Mouse (Mus musculus) heart, postnatal 0 days (tissue): ENCODE measurements around the gene Zranb1. TPM values are rescaled to one million over a fixed set of nuclear protein-coding genes. Genes with fewer than 3 reads are reported as not detected.

Source experiments
- ATAC-seq: fragments of 200-750 bp; cut with Nextera tagmentation; 2 replicates; pipeline ENCODE4 v1.8.0; 2017; ENCODE audit warnings: low read depth, moderate number of reproducible peaks, moderate library complexity; ENCODE audit not compliant: insufficient read depth
- DNase-seq: peaks from one replicate; pipeline ENCODE4 v3.0.0-alpha.2; 2016; ENCODE audit warnings: low spot score
- H3K27ac ChIP-seq: fragments of 300-500 bp; sonication (generic); 2 replicates; pipeline ENCODE4 v1.5.1; 2014; ENCODE audit warnings: low read depth, mild to moderate bottlenecking
- H3K27me3 ChIP-seq: fragments of 300-500 bp; sonication (generic); 2 replicates; pipeline ENCODE4 v1.6.1; 2014; ENCODE audit warnings: low read length, mixed read lengths; ENCODE audit not compliant: control insufficient read depth, insufficient read depth
- H3K36me3 ChIP-seq: fragments of 300-500 bp; sonication (generic); replicated peaks from 2 replicates; pipeline ENCODE4 v1.6.1; 2014; ENCODE audit warnings: low read length, mixed read lengths; ENCODE audit not compliant: control insufficient read depth, insufficient read depth
- H3K4me1 ChIP-seq: fragments of 300-500 bp; sonication (generic); 2 replicates; pipeline ENCODE4 v1.6.1; 2014; ENCODE audit warnings: antibody characterized with exemption; ENCODE audit not compliant: control insufficient read depth, insufficient read depth
- H3K4me2 ChIP-seq: fragments of 300-500 bp; sonication (generic); 2 replicates; pipeline ENCODE4 v1.6.1; 2014; ENCODE audit warnings: low read depth, mild to moderate bottlenecking, low read length, moderate library complexity
- H3K4me3 ChIP-seq: fragments of 300-500 bp; sonication (generic); 2 replicates; pipeline ENCODE4 v1.5.1; 2014; ENCODE audit warnings: low read depth, low read length
- H3K9ac ChIP-seq: fragments of 300-500 bp; sonication (generic); replicated peaks from 2 replicates; pipeline ENCODE4 v1.6.1; 2014; ENCODE audit warnings: low read depth, low read length, mixed read lengths
- H3K9me3 ChIP-seq: fragments of 300-500 bp; sonication (generic); replicated peaks from 2 replicates; pipeline ENCODE4 v1.6.1; 2016; ENCODE audit warnings: low read length; ENCODE audit not compliant: control insufficient read depth
- CTCF ChIP-seq: IDR thresholded peaks from 2 replicates; pipeline ENCODE4 v1.5.1; 2016; ENCODE audit warnings: antibody characterized with exemption, control low read depth, low read depth
- EP300 ChIP-seq: IDR thresholded peaks from 2 replicates; pipeline ENCODE4 v1.6.1; 2016; ENCODE audit warnings: antibody characterized with exemption, low read depth
- WGBS: fragments of 180-500 bp; shearing (Covaris S2); extraction: QIAGEN DNeasy Blood & Tissue Kit; methylation state at CpG from one replicate; pipeline ENCODE4 v1.1.7; 2014; 5-methylcytosine and 5-hydroxymethylcytosine counted together
- polyA plus RNA-seq: library from polyadenylated mRNA; unstranded; fragments of >200 nt; fragmentation: Nextera tagmentation; extraction: Ambion mirVana; gene quantifications from 2 replicates; pipeline ENCODE4 v1.2.1, GENCODE M21; 2015
- total RNA-seq: library from RNA; depleted of rRNA; stranded (reverse); fragments of >200 nt; gene quantifications from 2 replicates; pipeline ENCODE4 v1.2.3, GENCODE M21; 2014; ENCODE audit warnings: low replicate concordance

The Zranb1 gene
- total and polyA plus RNA-seq, 2 experiments from 2014 or later, result 9.9 to 49.6 TPM

- ATAC-seq, result no peak
- H3K36me3 ChIP-seq, result no peaks in the 10 kb centered on the region
Observed at GRCm38 (mm10) chr7:132892806-132893205, 38.1 kb upstream of the Zranb1 start.

GRCm38 (mm10) chr7:132893336-132893735, 37.6 kb upstream of the Zranb1 start:
- TF ChIP-seq EP300, result no peak
- no peak for TF ChIP-seq CTCF
- 85% methylated on average over 1 of the region's 1 CpGs for WGBS
- ATAC-seq (no peak), DNase-seq (no peak)
- Histone ChIP-seq H3K9me3 (no peaks in the 10 kb centered on the region), H3K9ac (no peak overlapping the region), H3K4me1 (peaks cover 13% of the 10 kb centered on the region; the same call in 1 of the 2 replicates), H3K36me3 (no peaks in the 10 kb centered on the region), H3K4me2 (no peak overlapping the region), H3K4me3 (no peak overlapping the region), H3K27me3 (no peaks in the 10 kb centered on the region), H3K27ac (no peak overlapping the region)

More at GRCm38 (mm10) chr7:132892806-132893205, 38.1 kb upstream of the Zranb1 start:
- peaks cover 13% of the 10 kb centered on the region for H3K4me1 ChIP-seq
- H3K27ac ChIP-seq, result no peak overlapping the region
- H3K9ac ChIP-seq, result no peak overlapping the region
- H3K4me2 ChIP-seq, result no peak overlapping the region
- no peak for DNase-seq
- WGBS, result 74% methylated on average over 7 of the region's 7 CpGs
- no peak for TF ChIP-seq EP300
- TF ChIP-seq CTCF, result no peak
- H3K4me3 ChIP-seq, result no peak overlapping the region
- H3K9me3 ChIP-seq, result no peaks in the 10 kb centered on the region
- H3K27me3 ChIP-seq, result no peaks in the 10 kb centered on the region

- peaks cover 13% of the 10 kb centered on the region; the same call in 1 of the 2 replicates for H3K4me1 ChIP-seq
- H3K4me3 ChIP-seq, result no peak overlapping the region
- H3K4me2 ChIP-seq, result no peak overlapping the region
- no peak overlapping the region for H3K9ac ChIP-seq
- no peak for TF ChIP-seq CTCF
- TF ChIP-seq EP300, result no peak
- no peaks in the 10 kb centered on the region for H3K27me3 ChIP-seq
- H3K36me3 ChIP-seq, result no peaks in the 10 kb centered on the region
- ATAC-seq (peak; percentile 61), DNase-seq (peak; percentile 70)
- peak overlapping the region; percentile 92 for H3K27ac ChIP-seq
- H3K9me3 ChIP-seq, result no peaks in the 10 kb centered on the region
- WGBS, result 26% methylated on average over 7 of the region's 7 CpGs
Observed at GRCm38 (mm10) chr7:132894841-132895555, 35.9 kb upstream of the Zranb1 start.

- Histone ChIP-seq H3K27me3 (no peaks in the 10 kb centered on the region), H3K27ac (peak overlapping the region; percentile 92), H3K4me2 (no peak overlapping the region), H3K9me3 (no peaks in the 10 kb centered on the region), H3K9ac (no peak overlapping the region), H3K36me3 (no peaks in the 10 kb centered on the region), H3K4me1 (peaks cover 13% of the 10 kb centered on the region; the same call in 1 of the 2 replicates), H3K4me3 (no peak overlapping the region)
- 55% methylated on average over 9 of the region's 9 CpGs for WGBS
- ATAC-seq (peak; percentile 43; the same call in 1 of the 2 replicates), DNase-seq (peak; percentile 55)
- TF ChIP-seq EP300 (no peak), CTCF (no peak)
Observed at GRCm38 (mm10) chr7:132896206-132896815, 34.6 kb upstream of the Zranb1 start.

GRCm38 (mm10) chr7:132897258-132897657, 33.7 kb upstream of the Zranb1 start:
- DNase-seq (no peak), ATAC-seq (no peak)
- TF ChIP-seq CTCF, result peak; percentile 2; the same call in 1 of the 2 replicates
- no peak for TF ChIP-seq EP300
- Histone ChIP-seq H3K4me1 (peaks cover 13% of the 10 kb centered on the region; the same call in 1 of the 2 replicates), H3K4me3 (no peak overlapping the region), H3K27me3 (no peaks in the 10 kb centered on the region), H3K9ac (no peak overlapping the region), H3K27ac (peak overlapping the region; percentile 92; the same call in 1 of the 2 replicates), H3K9me3 (no peaks in the 10 kb centered on the region), H3K4me2 (no peak overlapping the region), H3K36me3 (no peaks in the 10 kb centered on the region)
- WGBS, result 89% methylated on average over 10 of the region's 10 CpGs
